Mouse (Mus musculus): Measurements from ENCODE around the gene Slco2b1. TPM values are rescaled to one million over a fixed set of nuclear protein-coding genes. Genes with fewer than 3 reads are reported as not detected.
"Not testable (repeated sequence)": the region's sequence is repeated elsewhere in the genome, so short reads cannot be mapped to it uniquely, and the experiment has no call there.

Gene Slco2b1
- polyA plus RNA-seq, 1 experiment from 2014 or later: 5.8 TPM

GRCm38 (mm10) chr7:99706341-99707037, 4.7 kb downstream of the Slco2b1 start:
- no peaks in the 10 kb centered on the region for H3K27me3 ChIP-seq
- WGBS: 80% methylated on average over 4 of the region's 4 CpGs
- no peak overlapping the region for H3K9ac ChIP-seq
- peak overlapping the region; percentile 48 for H3K27ac ChIP-seq
- H3K4me2 ChIP-seq: no peak overlapping the region
- peaks cover 19% of the 10 kb centered on the region for H3K4me1 ChIP-seq (replicated peaks)
- H3K4me3 ChIP-seq: no peak overlapping the region
- 0 out of 2 replicates have a peak, but pooled peaks have one; percentile 43 for ATAC-seq (ENCODE audit: low FRiP score)
- H3K36me3 ChIP-seq: no peaks in the 10 kb centered on the region
- H3K9me3 ChIP-seq: no peaks in the 10 kb centered on the region

GRCm38 (mm10) chr7:99704736-99705519, 6.2 kb downstream of the Slco2b1 start:
- Histone ChIP-seq H3K27me3 (no peaks in the 10 kb centered on the region), H3K9me3 (no peaks in the 10 kb centered on the region), H3K4me2 (0 out of 2 replicates have a peak overlapping the region, but pooled peaks have one; percentile 13), H3K27ac (peak overlapping the region; percentile 48; the same call in 1 of the 2 replicates), H3K4me3 (no peak overlapping the region), H3K9ac (no peak overlapping the region), H3K4me1 (replicated peaks) (peaks cover 19% of the 10 kb centered on the region), H3K36me3 (no peaks in the 10 kb centered on the region)
- no peak for ATAC-seq (ENCODE audit: low FRiP score)
- WGBS: 83% methylated on average over 3 of the region's 3 CpGs

GRCm38 (mm10) chr7:99702201-99702600, 8.9 kb downstream of the Slco2b1 start:
- H3K9ac ChIP-seq: no peak overlapping the region
- H3K4me1 ChIP-seq (replicated peaks): peaks cover 19% of the 10 kb centered on the region
- no peak for ATAC-seq (ENCODE audit: low FRiP score)
- no peaks in the 10 kb centered on the region for H3K27me3 ChIP-seq
- no peak overlapping the region for H3K27ac ChIP-seq
- no peaks in the 10 kb centered on the region for H3K36me3 ChIP-seq
- H3K4me3 ChIP-seq: no peak overlapping the region
- H3K4me2 ChIP-seq: no peak overlapping the region
- no peaks in the 10 kb centered on the region for H3K9me3 ChIP-seq
- WGBS: 38% methylated on average over 6 of the region's 6 CpGs

GRCm38 (mm10) chr7:99700641-99701040, 10.5 kb downstream of the Slco2b1 start:
- Histone ChIP-seq H3K36me3 (no peaks in the 10 kb centered on the region), H3K4me1 (replicated peaks) (peaks cover 13% of the 10 kb centered on the region; the same call in 1 of the 2 replicates), H3K27me3 (no peaks in the 10 kb centered on the region), H3K9me3 (no peaks in the 10 kb centered on the region), H3K4me2 (no peak overlapping the region), H3K9ac (no peak overlapping the region), H3K4me3 (no peak overlapping the region), H3K27ac (no peak overlapping the region)
- no peak for ATAC-seq (ENCODE audit: low FRiP score)
- WGBS: 95% methylated on average over 4 of the region's 4 CpGs

GRCm38 (mm10) chr7:99699709-99700151, 11.4 kb downstream of the Slco2b1 start:
- Histone ChIP-seq H3K27ac (no peak overlapping the region), H3K4me3 (no peak overlapping the region), H3K9ac (no peak overlapping the region), H3K4me1 (replicated peaks) (peaks cover 13% of the 10 kb centered on the region; the same call in 1 of the 2 replicates), H3K27me3 (no peaks in the 10 kb centered on the region), H3K4me2 (no peak overlapping the region), H3K36me3 (no peaks in the 10 kb centered on the region), H3K9me3 (no peaks in the 10 kb centered on the region)
- WGBS: 83% methylated on average over 3 of the region's 3 CpGs
- ATAC-seq (ENCODE audit: low FRiP score): no peak

GRCm38 (mm10) chr7:99699106-99699505, 12.0 kb downstream of the Slco2b1 start:
- H3K27me3 ChIP-seq: no peaks in the 10 kb centered on the region
- ATAC-seq (ENCODE audit: low FRiP score): no peak
- H3K4me1 ChIP-seq (replicated peaks): peaks cover 13% of the 10 kb centered on the region; the same call in 1 of the 2 replicates
- no peak overlapping the region for H3K9ac ChIP-seq
- H3K9me3 ChIP-seq: no peaks in the 10 kb centered on the region
- peak overlapping the region; percentile 5; the same call in 1 of the 2 replicates for H3K27ac ChIP-seq
- H3K4me3 ChIP-seq: no peak overlapping the region
- 63% methylated on average over 3 of the region's 3 CpGs for WGBS
- no peak overlapping the region for H3K4me2 ChIP-seq
- no peaks in the 10 kb centered on the region for H3K36me3 ChIP-seq

GRCm38 (mm10) chr7:99698576-99698975, 12.6 kb downstream of the Slco2b1 start:
- H3K4me2 ChIP-seq: no peak overlapping the region
- 91% methylated on average over 3 of the region's 3 CpGs for WGBS
- H3K4me1 ChIP-seq (replicated peaks): peaks cover 13% of the 10 kb centered on the region; the same call in 1 of the 2 replicates
- no peaks in the 10 kb centered on the region for H3K27me3 ChIP-seq
- ATAC-seq (ENCODE audit: low FRiP score): no peak
- H3K36me3 ChIP-seq: no peaks in the 10 kb centered on the region
- H3K4me3 ChIP-seq: no peak overlapping the region
- H3K9me3 ChIP-seq: no peaks in the 10 kb centered on the region
- peak overlapping the region; percentile 5; the same call in 1 of the 2 replicates for H3K27ac ChIP-seq
- H3K9ac ChIP-seq: no peak overlapping the region

GRCm38 (mm10) chr7:99695471-99696057, 15.6 kb downstream of the Slco2b1 start:
- no peak for ATAC-seq (ENCODE audit: low FRiP score)
- no peak overlapping the region for H3K4me3 ChIP-seq
- H3K4me2 ChIP-seq: no peak overlapping the region
- H3K27me3 ChIP-seq: no peaks in the 10 kb centered on the region
- H3K36me3 ChIP-seq: no peaks in the 10 kb centered on the region
- WGBS: 87% methylated on average over 8 of the region's 8 CpGs
- H3K9ac ChIP-seq: no peak overlapping the region
- H3K4me1 ChIP-seq (replicated peaks): peaks cover 5% of the 10 kb centered on the region; the same call in 1 of the 2 replicates
- H3K27ac ChIP-seq: no peak overlapping the region
- H3K9me3 ChIP-seq: no peaks in the 10 kb centered on the region

- not testable (repeated sequence) for H3K4me3 ChIP-seq; H3K4me1 ChIP-seq (replicated peaks); H3K9ac ChIP-seq; H3K27me3 ChIP-seq; H3K27ac ChIP-seq; H3K36me3 ChIP-seq; ATAC-seq (ENCODE audit: low FRiP score); H3K9me3 ChIP-seq; H3K4me2 ChIP-seq
- WGBS: 77% methylated on average over 5 of the region's 5 CpGs
Observed at GRCm38 (mm10) chr7:99694424-99694823, 16.7 kb downstream of the Slco2b1 start.

GRCm38 (mm10) chr7:99693976-99694375, 17.2 kb downstream of the Slco2b1 start:
- peaks cover 5% of the 10 kb centered on the region; the same call in 1 of the 2 replicates for H3K4me1 ChIP-seq (replicated peaks)
- ATAC-seq (ENCODE audit: low FRiP score): no peak
- 92% methylated on average over 3 of the region's 3 CpGs for WGBS
- H3K27ac ChIP-seq: no peak overlapping the region
- H3K9me3 ChIP-seq: no peaks in the 10 kb centered on the region
- no peak overlapping the region for H3K4me2 ChIP-seq
- no peaks in the 10 kb centered on the region for H3K27me3 ChIP-seq
- no peaks in the 10 kb centered on the region for H3K36me3 ChIP-seq
- no peak overlapping the region for H3K9ac ChIP-seq
- no peak overlapping the region for H3K4me3 ChIP-seq

GRCm38 (mm10) chr7:99693387-99693786, 17.8 kb downstream of the Slco2b1 start:
- no peaks in the 10 kb centered on the region for H3K36me3 ChIP-seq
- no peak overlapping the region for H3K4me3 ChIP-seq
- H3K4me2 ChIP-seq: no peak overlapping the region
- H3K4me1 ChIP-seq (replicated peaks): peaks cover 1% of the 10 kb centered on the region; the same call in 1 of the 2 replicates
- no peak overlapping the region for H3K27ac ChIP-seq
- H3K9ac ChIP-seq: no peak overlapping the region
- no peak for ATAC-seq (ENCODE audit: low FRiP score)
- no peaks in the 10 kb centered on the region for H3K9me3 ChIP-seq
- H3K27me3 ChIP-seq: no peaks in the 10 kb centered on the region
- 98% methylated on average over 3 of the region's 3 CpGs for WGBS

GRCm38 (mm10) chr7:99692396-99692795, 18.7 kb downstream of the Slco2b1 start:
- WGBS: 38% methylated on average over 3 of the region's 3 CpGs
- no peaks in the 10 kb centered on the region for H3K27me3 ChIP-seq
- no peaks in the 10 kb centered on the region for H3K36me3 ChIP-seq
- H3K9ac ChIP-seq: no peak overlapping the region
- no peak for ATAC-seq (ENCODE audit: low FRiP score)
- no peak overlapping the region for H3K27ac ChIP-seq
- H3K4me1 ChIP-seq (replicated peaks): no peaks in the 10 kb centered on the region
- H3K4me3 ChIP-seq: no peak overlapping the region
- H3K4me2 ChIP-seq: no peak overlapping the region
- H3K9me3 ChIP-seq: no peaks in the 10 kb centered on the region

All from hindbrain, embryonic 13.5 days (tissue).